Mouse (Mus musculus) liver, embryonic 18 days (tissue): Measurements from ENCODE around the gene Aldh1a1. TPM values are rescaled to one million over a fixed set of nuclear protein-coding genes. Genes with fewer than 3 reads are reported as not detected.

ENCODE experiments used
- polyA plus RNA-seq: library from polyadenylated mRNA; depleted of rRNA; stranded (reverse); fragments of >200 nt; gene quantifications from 2 replicates; pipeline ENCODE4 v1.2.3, GENCODE M21; 2012; rRNA removed

Gene Aldh1a1
- polyA plus RNA-seq = 1.6 and 1.8 TPM in 2 replicates

GRCm38 (mm10) chr19:20492491-20492890 lies at the start of gene Aldh1a1:
TSS of gene Aldh1a1 (plus strand) at chr19:20492715.

Other genes with a start within 250 kb of the Aldh1a1 start
- gene Anxa1, start 101.8 kb upstream of the Aldh1a1 start, polyA plus RNA-seq = 64.6 and 76.2 TPM in 2 replicates
- 2.9 and 5.2 TPM in 2 replicates for gene Aldh1a7, start 234.8 kb downstream of the Aldh1a1 start, polyA plus RNA-seq